Mouse (Mus musculus) heart, embryonic 16.5 days (tissue): ENCODE measurements around the gene Setdb2. TPM values are rescaled to one million over a fixed set of nuclear protein-coding genes. Genes with fewer than 3 reads are reported as not detected.
"Not testable (repeated sequence)": the region's sequence is repeated elsewhere in the genome, so short reads cannot be mapped to it uniquely, and the experiment has no call there.

Experiments used
- ATAC-seq: fragments of 200-750 bp; cut with Nextera tagmentation; replicated peaks from 2 replicates; pipeline ENCODE4 v1.8.0; 2017; ENCODE audit warnings: moderate number of reproducible peaks; ENCODE audit not compliant: insufficient read depth, low FRiP score; ENCODE audit errors: extremely low read depth
- H3K27ac ChIP-seq: fragments of 300-500 bp; sonication (generic); 2 replicates; pipeline ENCODE4 v1.5.1; 2014; ENCODE audit warnings: mild to moderate bottlenecking, low read length, control low read depth, moderate library complexity
- H3K27me3 ChIP-seq: fragments of 300-500 bp; sonication (generic); 2 replicates; pipeline ENCODE4 v1.6.1; 2014; ENCODE audit warnings: low read length, mixed read lengths; ENCODE audit not compliant: control insufficient read depth, insufficient read depth
- H3K36me3 ChIP-seq: fragments of 300-500 bp; sonication (generic); 2 replicates; pipeline ENCODE4 v1.6.1; 2014; ENCODE audit not compliant: control insufficient read depth, insufficient read depth
- H3K4me1 ChIP-seq: fragments of 300-500 bp; sonication (generic); 2 replicates; pipeline ENCODE4 v1.6.1; 2014; ENCODE audit warnings: low read length, mixed read lengths; ENCODE audit not compliant: control insufficient read depth, insufficient read depth
- H3K4me2 ChIP-seq: fragments of 300-500 bp; sonication (generic); 2 replicates; pipeline ENCODE4 v1.6.1; 2014; ENCODE audit warnings: low read depth, mild to moderate bottlenecking, control low read depth, low read length
- H3K4me3 ChIP-seq: fragments of 300-500 bp; sonication (generic); 2 replicates; pipeline ENCODE4 v1.5.1; 2014; ENCODE audit warnings: mild to moderate bottlenecking, control low read depth, low read length
- H3K9ac ChIP-seq: fragments of 300-500 bp; sonication (generic); 2 replicates; pipeline ENCODE4 v1.6.1; 2014; ENCODE audit warnings: low read length, control low read depth
- H3K9me3 ChIP-seq: fragments of 300-500 bp; sonication (generic); replicated peaks from 2 replicates; pipeline ENCODE4 v1.6.1; 2016; ENCODE audit warnings: low read length; ENCODE audit not compliant: control insufficient read depth
- WGBS: fragments of 180-500 bp; shearing (Covaris S2); extraction: QIAGEN DNeasy Blood & Tissue Kit; methylation state at CpG from one replicate; pipeline ENCODE4 v1.1.7; 2014; 5-methylcytosine and 5-hydroxymethylcytosine counted together
- polyA plus RNA-seq: library from polyadenylated mRNA; unstranded; fragments of >200 nt; fragmentation: Nextera tagmentation; extraction: Ambion mirVana; gene quantifications from 2 replicates; pipeline ENCODE4 v1.2.1, GENCODE M21; 2015

Gene Setdb2
- polyA plus RNA-seq, 1 experiment from 2014 or later = 6.2 TPM

GRCm38 (mm10) chr14:59440039-59440438 is 645 bp downstream of the Setdb2 start:
- Histone ChIP-seq H3K9ac (peak overlapping the region; percentile 95), H3K4me2 (peak overlapping the region; percentile 94), H3K4me1 (peaks cover 5% of the 10 kb centered on the region; the same call in 1 of the 2 replicates), H3K27ac (no peak overlapping the region), H3K9me3 (no peaks in the 10 kb centered on the region), H3K4me3 (peak overlapping the region; percentile 95), H3K36me3 (no peaks in the 10 kb centered on the region), H3K27me3 (no peaks in the 10 kb centered on the region)
- ATAC-seq = no peak
- 8% methylated on average over 7 of the region's 7 CpGs for WGBS

GRCm38 (mm10) chr14:59438505-59438904 is 2.2 kb downstream of the Setdb2 start:
- no peak for ATAC-seq
- peaks cover 5% of the 10 kb centered on the region; the same call in 1 of the 2 replicates for H3K4me1 ChIP-seq
- WGBS = 81% methylated on average over 2 of the region's 2 CpGs

DNA sequence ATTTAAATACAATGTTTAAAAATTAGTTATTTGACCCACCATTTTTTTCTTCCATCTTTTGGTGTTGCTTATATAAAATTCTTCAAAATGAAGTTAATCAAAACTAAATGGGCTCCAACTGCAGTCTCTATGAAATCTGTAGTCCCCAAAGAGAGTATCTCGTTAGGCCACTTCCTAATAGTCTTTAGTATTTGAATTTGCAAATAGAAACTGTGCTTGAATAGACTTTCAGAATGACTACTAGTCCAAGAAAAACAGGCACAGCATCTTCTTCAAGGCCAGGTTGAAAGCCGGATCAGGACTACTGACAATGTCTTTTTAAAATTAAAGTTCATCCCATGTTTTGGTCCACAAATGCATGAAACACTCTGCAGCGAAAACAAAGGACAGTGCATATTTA is 3.3 kb downstream of the Setdb2 start:
- Histone ChIP-seq H3K9ac (no peak overlapping the region), H3K36me3 (no peaks in the 10 kb centered on the region), H3K27ac (no peak overlapping the region), H3K4me1 (peaks cover 5% of the 10 kb centered on the region; the same call in 1 of the 2 replicates), H3K4me2 (no peak overlapping the region), H3K9me3 (no peaks in the 10 kb centered on the region), H3K4me3 (no peak overlapping the region), H3K27me3 (no peaks in the 10 kb centered on the region)
- 87% methylated on average over 3 of the region's 3 CpGs for WGBS
- no peak for ATAC-seq

More at GRCm38 (mm10) chr14:59438505-59438904, 2.2 kb downstream of the Setdb2 start:
- Histone ChIP-seq H3K36me3 (no peaks in the 10 kb centered on the region), H3K9me3 (no peaks in the 10 kb centered on the region), H3K9ac (no peak overlapping the region), H3K4me2 (no peak overlapping the region), H3K27ac (no peak overlapping the region), H3K27me3 (no peaks in the 10 kb centered on the region), H3K4me3 (no peak overlapping the region)

GRCm38 (mm10) chr14:59435206-59435605 is 5.5 kb downstream of the Setdb2 start:
- Histone ChIP-seq H3K4me1 (0 out of 2 replicates have a peak, but pooled peaks cover 3% of the 10 kb centered on the region), H3K9ac (no peak overlapping the region), H3K36me3 (no peaks in the 10 kb centered on the region), H3K4me2 (no peak overlapping the region), H3K27me3 (no peaks in the 10 kb centered on the region), H3K4me3 (no peak overlapping the region), H3K9me3 (no peaks in the 10 kb centered on the region), H3K27ac (no peak overlapping the region)
- no peak for ATAC-seq

- no peaks in the 10 kb centered on the region for H3K4me1 ChIP-seq
- H3K36me3 ChIP-seq = no peaks in the 10 kb centered on the region
- H3K9ac ChIP-seq = no peak overlapping the region
- H3K27ac ChIP-seq = no peak overlapping the region
- no peaks in the 10 kb centered on the region for H3K27me3 ChIP-seq
- H3K9me3 ChIP-seq = no peaks in the 10 kb centered on the region
- H3K4me3 ChIP-seq = no peak overlapping the region
- no peak for ATAC-seq
- WGBS = 50% methylated on average over 2 of the region's 2 CpGs
- no peak overlapping the region for H3K4me2 ChIP-seq
Measured at GRCm38 (mm10) chr14:59433902-59434301, 6.8 kb downstream of the Setdb2 start.

- Histone ChIP-seq H3K27ac (no peak overlapping the region), H3K4me1 (no peaks in the 10 kb centered on the region), H3K4me3 (no peak overlapping the region), H3K4me2 (no peak overlapping the region), H3K9ac (no peak overlapping the region), H3K27me3 (no peaks in the 10 kb centered on the region), H3K9me3 (no peaks in the 10 kb centered on the region), H3K36me3 (no peaks in the 10 kb centered on the region)
- WGBS = 81% methylated on average over 1 of the region's 1 CpGs
- no peak for ATAC-seq
Measured at GRCm38 (mm10) chr14:59430556-59430955, 10.1 kb downstream of the Setdb2 start.

DNA sequence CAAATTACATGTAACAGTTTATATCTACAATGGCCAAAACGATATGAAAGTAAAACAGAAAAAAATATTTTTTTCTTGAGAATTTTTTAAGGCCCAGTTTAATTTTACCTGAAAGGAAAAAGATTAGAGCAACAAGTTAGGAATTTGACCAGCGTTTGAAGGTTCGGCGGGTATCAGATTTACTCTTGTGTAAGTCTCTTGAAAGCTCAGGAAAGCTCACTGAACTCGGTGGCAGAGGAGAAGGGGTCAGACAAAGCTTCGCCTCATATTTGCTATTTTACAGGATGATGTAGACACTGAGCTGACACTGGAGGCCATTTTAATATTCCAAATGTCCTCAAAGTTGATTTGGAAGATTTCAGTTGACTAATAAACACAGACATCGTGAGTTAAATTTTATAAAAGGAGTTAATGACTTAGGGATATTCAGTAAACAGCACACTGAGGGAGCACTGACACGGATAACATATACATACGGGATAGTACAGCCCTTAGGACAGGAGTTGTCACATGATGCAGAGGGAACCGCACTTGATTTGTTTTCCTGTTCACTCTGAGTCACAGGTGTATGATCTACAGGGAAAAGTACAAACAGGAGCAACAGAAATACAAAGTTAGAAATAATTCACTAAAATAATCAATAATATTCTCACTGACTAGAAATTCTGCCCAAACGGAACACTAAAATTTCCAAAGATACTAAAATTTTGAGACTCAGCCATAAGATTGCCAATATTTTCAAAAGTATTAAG is 17.6 kb downstream of the Setdb2 start:
- no peak overlapping the region for H3K9ac ChIP-seq
- H3K27me3 ChIP-seq = no peaks in the 10 kb centered on the region
- no peak overlapping the region for H3K4me2 ChIP-seq
- no peak overlapping the region for H3K4me3 ChIP-seq
- 87% methylated on average over 11 of the region's 11 CpGs for WGBS
- H3K4me1 ChIP-seq = peaks cover 2% of the 10 kb centered on the region; the same call in 1 of the 2 replicates
- H3K27ac ChIP-seq = no peak overlapping the region
- no peaks in the 10 kb centered on the region for H3K9me3 ChIP-seq
- ATAC-seq = no peak
- H3K36me3 ChIP-seq = no peaks in the 10 kb centered on the region

DNA sequence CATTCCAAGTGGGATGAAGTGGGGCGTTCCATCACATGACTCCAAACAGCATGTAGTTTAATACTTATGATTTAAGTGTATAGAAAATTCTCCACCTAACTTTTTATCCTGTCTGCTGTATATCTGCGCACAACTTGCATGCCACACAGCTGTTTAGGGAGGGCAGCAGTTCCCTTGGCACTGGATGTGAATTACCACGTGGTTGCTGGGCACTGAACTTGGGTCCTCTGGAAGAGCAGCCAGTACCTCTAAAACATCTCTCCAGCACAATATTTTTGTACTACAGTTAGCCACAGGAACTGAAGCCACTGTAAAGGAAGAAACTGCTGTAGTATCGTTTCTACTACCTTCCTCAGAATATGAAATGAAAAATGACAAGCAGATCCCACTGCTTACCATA is 22.5 kb downstream of the Setdb2 start:
- no peak overlapping the region for H3K4me3 ChIP-seq
- peaks cover 2% of the 10 kb centered on the region; the same call in 1 of the 2 replicates for H3K4me1 ChIP-seq
- ATAC-seq = no peak
- H3K4me2 ChIP-seq = no peak overlapping the region
- H3K36me3 ChIP-seq = 0 out of 2 replicates have a peak, but pooled peaks cover 6% of the 10 kb centered on the region
- no peaks in the 10 kb centered on the region for H3K27me3 ChIP-seq
- 86% methylated on average over 4 of the region's 4 CpGs for WGBS
- no peaks in the 10 kb centered on the region for H3K9me3 ChIP-seq
- H3K27ac ChIP-seq = no peak overlapping the region
- no peak overlapping the region for H3K9ac ChIP-seq

- not testable (repeated sequence) for H3K27ac ChIP-seq, H3K4me1 ChIP-seq, H3K4me3 ChIP-seq, H3K9ac ChIP-seq, H3K36me3 ChIP-seq, H3K4me2 ChIP-seq, ATAC-seq, H3K27me3 ChIP-seq, H3K9me3 ChIP-seq
- 90% methylated on average over 2 of the region's 2 CpGs for WGBS
Measured at GRCm38 (mm10) chr14:59414979-59415378, 25.7 kb downstream of the Setdb2 start.
